Mouse (Mus musculus): ENCODE measurements at regions not wholly inside any gene's neighbourhood (a gene's known extent, or its start where the extent isn't known, plus 50 kb on each side); places are given as distances from the start of the nearest gene placed in this dataset.

- no peak for TF ChIP-seq CTCF (IDR thresholded peaks at IDR 0.05; ENCODE audit: extremely low read depth, insufficient read depth, insufficient read length, insufficient replicate concordance)
- TF ChIP-seq POLR2A (IDR thresholded peaks at IDR 0.05; ENCODE audit: low read depth, low read length): no peak
Measured at GRCm38 (mm10) chr12:12827379-12827778, 114.3 kb downstream of the Mycn start.

Measured in spleen, adult 2 months (tissue).